Mouse (Mus musculus): ENCODE measurements at regions not wholly inside any gene's neighbourhood (a gene's known extent, or its start where the extent isn't known, plus 50 kb on each side); places are given as distances from the start of the nearest gene placed in this dataset.

- no peaks in the 10 kb centered on the region for H3K9me3 ChIP-seq (ENCODE audit: control insufficient read depth, low read length)
- no peaks in the 10 kb centered on the region for H3K27me3 ChIP-seq (ENCODE audit: control insufficient read depth, insufficient read depth, low read length)
- no peak overlapping the region for H3K9ac ChIP-seq
- ATAC-seq (ENCODE audit: low FRiP score) = no peak
- H3K4me1 ChIP-seq (replicated peaks; ENCODE audit: control insufficient read depth, insufficient read depth, low read length) = 0 out of 2 replicates have a peak, but pooled peaks cover 3% of the 10 kb centered on the region
- H3K4me3 ChIP-seq (replicated peaks; ENCODE audit: low read length) = no peak overlapping the region
- H3K4me2 ChIP-seq (replicated peaks) = no peak overlapping the region
- no peak overlapping the region for H3K27ac ChIP-seq
- DNase-seq (ENCODE audit: low spot score) = no peak
- WGBS = 83% methylated on average over 19 of the region's 19 CpGs
- no peaks in the 10 kb centered on the region for H3K36me3 ChIP-seq (replicated peaks; ENCODE audit: control insufficient read depth, insufficient read depth)
These were observed 332.4 kb downstream of the Etnk1 start for GRCm38 (mm10) chr6:143499259-143500043.

- DNase-seq (ENCODE audit: low spot score) (no peak), ATAC-seq (ENCODE audit: low FRiP score) (no peak)
- no peak overlapping the region for H3K4me3 ChIP-seq (replicated peaks; ENCODE audit: low read length)
- no peaks in the 10 kb centered on the region for H3K27me3 ChIP-seq (ENCODE audit: control insufficient read depth, insufficient read depth, low read length)
- WGBS = 73% methylated on average over 8 of the region's 8 CpGs
- H3K4me1 ChIP-seq (replicated peaks; ENCODE audit: control insufficient read depth, insufficient read depth, low read length) = 0 out of 2 replicates have a peak, but pooled peaks cover 3% of the 10 kb centered on the region
- no peak overlapping the region for H3K4me2 ChIP-seq (replicated peaks)
- H3K9me3 ChIP-seq (ENCODE audit: control insufficient read depth, low read length) = no peaks in the 10 kb centered on the region
- no peaks in the 10 kb centered on the region for H3K36me3 ChIP-seq (replicated peaks; ENCODE audit: control insufficient read depth, insufficient read depth)
- H3K27ac ChIP-seq = no peak overlapping the region
- H3K9ac ChIP-seq = no peak overlapping the region
These were observed 335.8 kb downstream of the Etnk1 start for GRCm38 (mm10) chr6:143502803-143503202.

- H3K4me3 ChIP-seq (replicated peaks; ENCODE audit: low read length) = no peak overlapping the region
These were observed 336.9 kb downstream of the Etnk1 start for GRCm38 (mm10) chr6:143503953-143504352.

GRCm38 (mm10) chr6:143513459-143513858, 346.4 kb downstream of the Etnk1 start:
- ATAC-seq (ENCODE audit: low FRiP score) = no peak
- H3K4me3 ChIP-seq (replicated peaks; ENCODE audit: low read length) = no peak overlapping the region
- H3K4me1 ChIP-seq (replicated peaks; ENCODE audit: control insufficient read depth, insufficient read depth, low read length) = no peaks in the 10 kb centered on the region

More at GRCm38 (mm10) chr6:143503953-143504352, 336.9 kb downstream of the Etnk1 start:
- no peaks in the 10 kb centered on the region for H3K27me3 ChIP-seq (ENCODE audit: control insufficient read depth, insufficient read depth, low read length)
- H3K4me2 ChIP-seq (replicated peaks) = no peak overlapping the region
- H3K36me3 ChIP-seq (replicated peaks; ENCODE audit: control insufficient read depth, insufficient read depth) = no peaks in the 10 kb centered on the region
- DNase-seq (ENCODE audit: low spot score) = no peak
- no peaks in the 10 kb centered on the region for H3K9me3 ChIP-seq (ENCODE audit: control insufficient read depth, low read length)
- ATAC-seq (ENCODE audit: low FRiP score) = no peak
- H3K27ac ChIP-seq = no peak overlapping the region
- no peak overlapping the region for H3K9ac ChIP-seq
- WGBS = 84% methylated on average over 4 of the region's 4 CpGs
- H3K4me1 ChIP-seq (replicated peaks; ENCODE audit: control insufficient read depth, insufficient read depth, low read length) = no peaks in the 10 kb centered on the region

GRCm38 (mm10) chr6:143515137-143515536, 348.1 kb downstream of the Etnk1 start:
- no peak for DNase-seq (ENCODE audit: low spot score)
- Histone ChIP-seq H3K4me3 (replicated peaks; ENCODE audit: low read length) (no peak overlapping the region), H3K27me3 (ENCODE audit: control insufficient read depth, insufficient read depth, low read length) (no peaks in the 10 kb centered on the region), H3K9ac (no peak overlapping the region), H3K4me2 (replicated peaks) (no peak overlapping the region), H3K27ac (no peak overlapping the region), H3K9me3 (ENCODE audit: control insufficient read depth, low read length) (no peaks in the 10 kb centered on the region), H3K4me1 (replicated peaks; ENCODE audit: control insufficient read depth, insufficient read depth, low read length) (no peaks in the 10 kb centered on the region), H3K36me3 (replicated peaks; ENCODE audit: control insufficient read depth, insufficient read depth) (no peaks in the 10 kb centered on the region)
- no peak for ATAC-seq (ENCODE audit: low FRiP score)
- 89% methylated on average over 12 of the region's 12 CpGs for WGBS

More at GRCm38 (mm10) chr6:143513459-143513858, 346.4 kb downstream of the Etnk1 start:
- H3K36me3 ChIP-seq (replicated peaks; ENCODE audit: control insufficient read depth, insufficient read depth) = no peaks in the 10 kb centered on the region
- no peaks in the 10 kb centered on the region for H3K27me3 ChIP-seq (ENCODE audit: control insufficient read depth, insufficient read depth, low read length)
- no peak overlapping the region for H3K9ac ChIP-seq
- WGBS = 95% methylated on average over 5 of the region's 5 CpGs
- no peak overlapping the region for H3K4me2 ChIP-seq (replicated peaks)
- no peak for DNase-seq (ENCODE audit: low spot score)
- H3K27ac ChIP-seq = no peak overlapping the region
- H3K9me3 ChIP-seq (ENCODE audit: control insufficient read depth, low read length) = no peaks in the 10 kb centered on the region

GRCm38 (mm10) chr6:143516746-143517145, 349.7 kb downstream of the Etnk1 start:
- no peaks in the 10 kb centered on the region for H3K9me3 ChIP-seq (ENCODE audit: control insufficient read depth, low read length)
- WGBS = 94% methylated on average over 1 of the region's 1 CpGs
- no peak overlapping the region for H3K27ac ChIP-seq
- H3K4me1 ChIP-seq (replicated peaks; ENCODE audit: control insufficient read depth, insufficient read depth, low read length) = no peaks in the 10 kb centered on the region
- H3K36me3 ChIP-seq (replicated peaks; ENCODE audit: control insufficient read depth, insufficient read depth) = no peaks in the 10 kb centered on the region
- H3K4me2 ChIP-seq (replicated peaks) = no peak overlapping the region
- no peaks in the 10 kb centered on the region for H3K27me3 ChIP-seq (ENCODE audit: control insufficient read depth, insufficient read depth, low read length)
- ATAC-seq (ENCODE audit: low FRiP score) (no peak), DNase-seq (ENCODE audit: low spot score) (no peak)
- H3K9ac ChIP-seq = no peak overlapping the region
- no peak overlapping the region for H3K4me3 ChIP-seq (replicated peaks; ENCODE audit: low read length)

GRCm38 (mm10) chr6:143518476-143518875, 351.5 kb downstream of the Etnk1 start:
- DNase-seq (ENCODE audit: low spot score) = no peak
- Histone ChIP-seq H3K9me3 (ENCODE audit: control insufficient read depth, low read length) (no peaks in the 10 kb centered on the region), H3K4me1 (replicated peaks; ENCODE audit: control insufficient read depth, insufficient read depth, low read length) (no peaks in the 10 kb centered on the region), H3K27ac (no peak overlapping the region), H3K9ac (no peak overlapping the region), H3K36me3 (replicated peaks; ENCODE audit: control insufficient read depth, insufficient read depth) (no peaks in the 10 kb centered on the region), H3K4me3 (replicated peaks; ENCODE audit: low read length) (no peak overlapping the region), H3K27me3 (ENCODE audit: control insufficient read depth, insufficient read depth, low read length) (no peaks in the 10 kb centered on the region), H3K4me2 (replicated peaks) (no peak overlapping the region)
- ATAC-seq (ENCODE audit: low FRiP score) = no peak
- 90% methylated on average over 8 of the region's 8 CpGs for WGBS

GRCm38 (mm10) chr6:143519668-143520067, 352.6 kb downstream of the Etnk1 start:
- no peak overlapping the region for H3K4me2 ChIP-seq (replicated peaks)
- ATAC-seq (ENCODE audit: low FRiP score) = peak; percentile 24; the same call in 1 of the 2 replicates
- H3K4me1 ChIP-seq (replicated peaks; ENCODE audit: control insufficient read depth, insufficient read depth, low read length) = no peaks in the 10 kb centered on the region
- no peaks in the 10 kb centered on the region for H3K36me3 ChIP-seq (replicated peaks; ENCODE audit: control insufficient read depth, insufficient read depth)
- H3K27ac ChIP-seq = no peak overlapping the region
- no peak overlapping the region for H3K9ac ChIP-seq
- no peak for DNase-seq (ENCODE audit: low spot score)
- 73% methylated on average over 5 of the region's 5 CpGs for WGBS
- H3K9me3 ChIP-seq (ENCODE audit: control insufficient read depth, low read length) = no peaks in the 10 kb centered on the region
- no peak overlapping the region for H3K4me3 ChIP-seq (replicated peaks; ENCODE audit: low read length)
- H3K27me3 ChIP-seq (ENCODE audit: control insufficient read depth, insufficient read depth, low read length) = no peaks in the 10 kb centered on the region

- Histone ChIP-seq H3K9ac (no peak overlapping the region), H3K9me3 (ENCODE audit: control insufficient read depth, low read length) (no peaks in the 10 kb centered on the region), H3K4me2 (replicated peaks) (no peak overlapping the region), H3K27me3 (ENCODE audit: control insufficient read depth, insufficient read depth, low read length) (no peaks in the 10 kb centered on the region), H3K4me1 (replicated peaks; ENCODE audit: control insufficient read depth, insufficient read depth, low read length) (no peaks in the 10 kb centered on the region), H3K4me3 (replicated peaks; ENCODE audit: low read length) (no peak overlapping the region), H3K36me3 (replicated peaks; ENCODE audit: control insufficient read depth, insufficient read depth) (no peaks in the 10 kb centered on the region), H3K27ac (no peak overlapping the region)
- no peak for DNase-seq (ENCODE audit: low spot score)
- 91% methylated on average over 4 of the region's 4 CpGs for WGBS
- ATAC-seq (ENCODE audit: low FRiP score) = no peak
These were observed 358.1 kb downstream of the Etnk1 start for GRCm38 (mm10) chr6:143525092-143525491.
